Mouse (Mus musculus) thymus, adult 2 months (tissue): Measurements from ENCODE around the gene Fam160a2.

Source experiments
- CTCF ChIP-seq: fragments of 200-500 bp; IDR thresholded peaks from 2 replicates; pipeline ENCODE4 v1.5.1; 2012; ENCODE audit warnings: mild to moderate bottlenecking, control low read depth, low read length, moderate library complexity, borderline replicate concordance; ENCODE audit not compliant: control insufficient read depth, poor library complexity, insufficient read depth; ENCODE audit errors: extremely low read depth
- POLR2A ChIP-seq: fragments of 200-500 bp; IDR thresholded peaks from 2 replicates; pipeline ENCODE4 v1.6.1; 2012; ENCODE audit warnings: mild to moderate bottlenecking, low read length, control low read depth, moderate library complexity; ENCODE audit not compliant: control insufficient read depth, poor library complexity, insufficient read depth; ENCODE audit errors: extremely low read depth

DNA sequence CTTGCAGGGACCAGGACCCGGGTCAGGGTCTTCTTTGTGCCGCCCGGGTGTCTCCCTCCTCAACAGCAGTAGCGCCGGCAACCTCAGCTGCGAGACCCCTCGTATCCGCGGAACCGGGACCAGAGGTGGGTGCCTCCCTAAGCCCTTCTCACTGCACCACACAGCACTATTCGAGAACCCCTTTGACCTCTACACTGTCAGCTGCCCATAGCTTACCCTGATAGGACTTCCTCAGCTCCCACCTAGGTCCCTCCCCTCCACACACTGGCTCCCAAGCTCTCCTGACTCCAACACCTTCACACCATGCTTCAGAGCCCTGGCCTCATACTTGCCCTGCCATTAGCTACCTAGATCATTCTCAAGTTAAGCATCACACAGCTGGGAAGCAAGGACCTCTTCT, 26.2 kb upstream of the Fam160a2 start:
- TF ChIP-seq CTCF (no peak), POLR2A (no peak)
